Mouse (Mus musculus): ENCODE measurements around the gene Hoxa13. TPM values are rescaled to one million over a fixed set of nuclear protein-coding genes. Genes with fewer than 3 reads are reported as not detected.
A peak's percentile ranks its signal among the peaks of the same experiment; 100 is the strongest.

Hoxa13 gene
- polyA plus RNA-seq, 1 experiment from 2014 or later, result not detected

DNA sequence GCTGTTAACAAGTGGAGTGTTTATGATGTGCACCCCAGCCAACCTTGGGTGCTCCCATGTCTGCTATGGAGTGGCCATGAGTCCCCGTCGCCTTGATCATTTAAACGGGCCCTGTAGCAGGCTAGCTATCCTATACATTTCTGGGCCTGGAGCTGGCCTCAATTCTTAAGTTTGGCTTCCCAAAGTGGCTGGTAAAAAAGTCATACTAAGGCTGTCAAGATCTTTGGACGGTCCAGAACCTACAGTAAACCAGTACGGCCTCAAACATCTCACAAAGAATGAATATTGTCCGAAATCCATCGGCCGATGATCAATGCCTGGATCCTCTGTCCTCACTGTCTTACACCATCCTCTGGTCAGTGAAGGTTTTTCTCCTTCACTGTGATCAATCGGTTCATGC lies 25.4 kb downstream of the Hoxa13 start:
- Histone ChIP-seq H3K4me1 (ENCODE audit: control insufficient read depth, insufficient read depth, low read length) (peaks cover 8% of the 10 kb centered on the region; the same call in 1 of the 2 replicates), H3K4me2 (ENCODE audit: low read depth, low read length) (no peak overlapping the region), H3K27ac (ENCODE audit: low read length) (no peak overlapping the region), H3K9ac (ENCODE audit: low read length) (no peak overlapping the region), H3K4me3 (replicated peaks; ENCODE audit: low read length) (no peak overlapping the region), H3K27me3 (ENCODE audit: control insufficient read depth, insufficient read depth, low read length) (peaks cover 87% of the 10 kb centered on the region), H3K36me3 (ENCODE audit: control insufficient read depth, insufficient read depth, low read length) (no peaks in the 10 kb centered on the region), H3K9me3 (replicated peaks; ENCODE audit: control insufficient read depth, low read length) (no peaks in the 10 kb centered on the region)
- 31% methylated on average over 9 of the region's 9 CpGs for WGBS
- ATAC-seq (ENCODE audit: insufficient read depth, low FRiP score), result no peak

DNA sequence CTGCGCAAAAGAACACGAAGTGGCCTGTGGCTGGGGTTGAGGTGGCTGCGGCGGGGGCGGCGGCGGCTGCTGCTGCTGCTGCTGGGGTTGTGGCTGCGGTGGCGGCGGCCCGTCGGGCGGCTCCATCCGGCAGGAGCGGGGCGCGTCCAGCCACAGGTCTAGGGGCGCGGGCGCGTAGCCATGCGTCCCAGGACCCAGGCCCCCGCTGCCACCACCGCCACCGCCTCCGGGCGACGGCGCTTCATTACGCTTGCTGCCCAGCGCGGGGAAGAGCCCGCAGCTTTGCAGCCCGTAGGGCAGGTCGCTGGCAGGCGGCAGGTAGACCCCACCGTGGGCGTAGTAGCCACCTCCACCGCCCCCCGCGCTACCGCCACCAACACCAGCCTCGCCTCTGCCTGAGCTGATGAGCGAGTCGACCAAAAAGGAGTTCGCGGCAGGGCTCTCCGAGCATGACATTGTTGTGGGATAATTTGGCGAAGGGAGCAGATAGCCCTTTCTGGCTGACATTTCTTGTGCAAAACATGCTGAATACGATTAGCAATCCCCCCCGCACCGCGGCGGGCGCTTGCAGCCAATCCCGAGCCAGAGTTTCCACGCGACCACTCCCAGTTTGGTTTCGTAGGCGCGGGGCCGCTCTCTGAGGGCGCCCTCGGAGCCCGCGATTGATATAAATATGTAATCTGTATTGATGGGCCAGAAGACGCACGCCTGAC lies 26.1 kb downstream of the Hoxa13 start:
- no peak for ATAC-seq (ENCODE audit: insufficient read depth, low FRiP score)
- H3K4me2 ChIP-seq (ENCODE audit: low read depth, low read length), result 0 out of 2 replicates have a peak overlapping the region, but pooled peaks have one; percentile 4
- no peaks in the 10 kb centered on the region for H3K9me3 ChIP-seq (replicated peaks; ENCODE audit: control insufficient read depth, low read length)
- H3K27ac ChIP-seq (ENCODE audit: low read length), result no peak overlapping the region
- peaks cover 4% of the 10 kb centered on the region; the same call in 1 of the 2 replicates for H3K4me1 ChIP-seq (ENCODE audit: control insufficient read depth, insufficient read depth, low read length)
- peak overlapping the region; percentile 20; the same call in 1 of the 2 replicates for H3K4me3 ChIP-seq (replicated peaks; ENCODE audit: low read length)
- H3K36me3 ChIP-seq (ENCODE audit: control insufficient read depth, insufficient read depth, low read length), result no peaks in the 10 kb centered on the region
- peaks cover 87% of the 10 kb centered on the region for H3K27me3 ChIP-seq (ENCODE audit: control insufficient read depth, insufficient read depth, low read length)
- WGBS, result 2% methylated on average over 68 of the region's 68 CpGs
- H3K9ac ChIP-seq (ENCODE audit: low read length), result no peak overlapping the region

DNA sequence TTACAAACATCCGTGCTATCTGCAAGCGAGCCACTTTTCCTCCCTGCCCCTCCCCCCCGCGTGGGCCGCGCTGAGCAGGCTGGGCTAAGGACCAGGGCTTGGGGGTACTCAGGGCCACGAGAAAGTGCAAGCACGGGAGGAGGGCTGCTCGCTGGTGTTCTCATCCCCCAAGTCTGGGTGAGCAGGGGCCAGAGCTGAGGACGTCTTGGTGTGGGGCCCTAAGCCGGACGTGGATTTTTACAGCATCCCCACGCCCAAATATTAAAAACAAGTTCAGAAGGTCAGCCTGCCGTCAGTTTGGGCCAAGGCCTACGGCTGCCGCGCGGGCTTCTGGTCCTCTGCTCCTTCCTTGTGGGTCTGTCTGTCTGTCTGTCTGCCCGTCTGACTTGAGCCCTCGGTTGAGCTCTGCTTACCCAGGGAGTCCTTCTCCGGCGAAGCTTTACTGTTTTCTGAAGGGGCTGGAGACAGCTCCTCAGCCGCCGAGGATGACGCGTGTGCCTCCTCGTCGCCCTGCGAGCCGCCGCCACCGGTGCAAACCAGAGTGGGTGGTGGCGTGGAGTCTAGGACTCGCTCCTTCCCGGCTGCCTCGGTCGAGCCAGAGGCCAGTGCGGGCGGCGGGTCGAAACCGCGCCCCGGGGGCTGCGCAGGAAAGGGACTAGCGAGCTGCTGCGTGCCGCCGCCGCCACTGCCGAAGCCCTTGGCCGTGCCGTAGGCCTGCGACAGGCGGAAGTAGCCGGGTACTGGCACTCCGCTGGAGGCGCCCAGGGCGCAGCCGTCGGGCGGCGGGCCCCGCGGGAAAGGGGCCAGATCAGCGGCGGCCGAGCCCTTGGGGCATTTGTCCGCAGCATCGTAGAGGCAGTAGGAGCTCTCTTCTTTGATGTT lies 26.9 kb downstream of the Hoxa13 start:
- no peak overlapping the region for H3K27ac ChIP-seq (ENCODE audit: low read length)
- WGBS, result 1% methylated on average over 66 of the region's 70 CpGs
- H3K9ac ChIP-seq (ENCODE audit: low read length), result no peak overlapping the region

DNA sequence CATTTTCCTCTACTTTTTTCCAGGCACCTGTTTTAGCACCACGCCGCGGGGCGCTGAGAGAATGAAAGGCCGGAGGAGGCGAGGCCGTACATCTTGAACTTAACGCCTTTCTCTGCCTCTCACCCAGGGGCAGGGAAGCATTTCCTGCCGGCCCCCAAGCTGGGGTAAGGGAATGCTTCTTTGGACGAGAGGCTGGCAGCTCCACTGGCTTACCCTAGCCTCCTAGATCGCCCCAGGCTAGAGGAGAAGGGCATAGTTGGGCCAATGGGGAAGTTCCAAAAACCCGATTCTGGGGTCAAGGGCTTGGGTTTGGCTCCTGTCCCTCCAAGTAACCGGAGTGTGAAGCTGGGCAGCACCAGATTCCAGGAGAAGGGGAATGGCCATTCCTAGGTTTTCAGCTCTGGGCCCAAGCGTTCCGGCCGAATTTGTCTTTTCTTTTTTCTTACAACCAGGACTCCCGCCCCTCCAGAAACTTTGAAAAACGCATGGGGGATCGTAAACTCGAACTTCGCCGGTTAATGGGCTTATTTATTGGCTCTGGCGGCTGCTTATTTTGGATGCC lies 27.6 kb downstream of the Hoxa13 start:
- ATAC-seq (ENCODE audit: insufficient read depth, low FRiP score), result no peak
- Histone ChIP-seq H3K4me2 (ENCODE audit: low read depth, low read length) (no peak overlapping the region), H3K4me1 (ENCODE audit: control insufficient read depth, insufficient read depth, low read length) (peaks cover 4% of the 10 kb centered on the region; the same call in 1 of the 2 replicates), H3K9me3 (replicated peaks; ENCODE audit: control insufficient read depth, low read length) (no peaks in the 10 kb centered on the region), H3K4me3 (replicated peaks; ENCODE audit: low read length) (no peak overlapping the region), H3K9ac (ENCODE audit: low read length) (no peak overlapping the region), H3K36me3 (ENCODE audit: control insufficient read depth, insufficient read depth, low read length) (no peaks in the 10 kb centered on the region), H3K27ac (ENCODE audit: low read length) (no peak overlapping the region), H3K27me3 (ENCODE audit: control insufficient read depth, insufficient read depth, low read length) (peaks cover 90% of the 10 kb centered on the region)
- 4% methylated on average over 23 of the region's 23 CpGs for WGBS

More for the DNA sequence above, 26.9 kb downstream of the Hoxa13 start:
- Histone ChIP-seq H3K4me1 (ENCODE audit: control insufficient read depth, insufficient read depth, low read length) (peaks cover 4% of the 10 kb centered on the region; the same call in 1 of the 2 replicates), H3K36me3 (ENCODE audit: control insufficient read depth, insufficient read depth, low read length) (no peaks in the 10 kb centered on the region), H3K9me3 (replicated peaks; ENCODE audit: control insufficient read depth, low read length) (no peaks in the 10 kb centered on the region), H3K4me3 (replicated peaks; ENCODE audit: low read length) (peak overlapping the region; percentile 20), H3K27me3 (ENCODE audit: control insufficient read depth, insufficient read depth, low read length) (peaks cover 88% of the 10 kb centered on the region), H3K4me2 (ENCODE audit: low read depth, low read length) (0 out of 2 replicates have a peak overlapping the region, but pooled peaks have one; percentile 4)
- peak; percentile 48 for ATAC-seq (ENCODE audit: insufficient read depth, low FRiP score)

DNA sequence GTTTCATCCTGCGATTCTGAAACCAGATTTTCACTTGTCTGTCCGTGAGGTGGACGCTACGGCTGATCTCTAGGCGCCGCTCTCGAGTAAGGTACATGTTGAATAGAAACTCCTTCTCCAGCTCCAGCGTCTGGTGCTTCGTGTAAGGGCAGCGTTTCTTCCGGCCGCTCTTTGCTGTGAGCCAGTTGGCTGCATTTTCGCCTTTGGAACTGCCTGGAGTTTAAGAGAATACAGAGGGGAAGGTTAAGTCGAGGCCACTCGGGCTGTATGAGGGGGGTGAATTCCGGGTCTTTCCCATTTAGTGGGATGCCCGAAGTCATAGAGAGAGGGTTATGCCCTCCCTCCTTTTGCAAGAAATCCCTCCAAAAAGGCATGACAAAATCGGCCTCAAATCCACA lies 28.1 kb downstream of the Hoxa13 start:
- Histone ChIP-seq H3K27ac (ENCODE audit: low read length) (no peak overlapping the region), H3K4me3 (replicated peaks; ENCODE audit: low read length) (no peak overlapping the region), H3K27me3 (ENCODE audit: control insufficient read depth, insufficient read depth, low read length) (peaks cover 90% of the 10 kb centered on the region), H3K4me2 (ENCODE audit: low read depth, low read length) (no peak overlapping the region), H3K9ac (ENCODE audit: low read length) (no peak overlapping the region), H3K36me3 (ENCODE audit: control insufficient read depth, insufficient read depth, low read length) (no peaks in the 10 kb centered on the region), H3K4me1 (ENCODE audit: control insufficient read depth, insufficient read depth, low read length) (peaks cover 4% of the 10 kb centered on the region; the same call in 1 of the 2 replicates), H3K9me3 (replicated peaks; ENCODE audit: control insufficient read depth, low read length) (no peaks in the 10 kb centered on the region)
- WGBS, result under 1% methylated on average over 18 of the region's 18 CpGs
- no peak for ATAC-seq (ENCODE audit: insufficient read depth, low FRiP score)

DNA sequence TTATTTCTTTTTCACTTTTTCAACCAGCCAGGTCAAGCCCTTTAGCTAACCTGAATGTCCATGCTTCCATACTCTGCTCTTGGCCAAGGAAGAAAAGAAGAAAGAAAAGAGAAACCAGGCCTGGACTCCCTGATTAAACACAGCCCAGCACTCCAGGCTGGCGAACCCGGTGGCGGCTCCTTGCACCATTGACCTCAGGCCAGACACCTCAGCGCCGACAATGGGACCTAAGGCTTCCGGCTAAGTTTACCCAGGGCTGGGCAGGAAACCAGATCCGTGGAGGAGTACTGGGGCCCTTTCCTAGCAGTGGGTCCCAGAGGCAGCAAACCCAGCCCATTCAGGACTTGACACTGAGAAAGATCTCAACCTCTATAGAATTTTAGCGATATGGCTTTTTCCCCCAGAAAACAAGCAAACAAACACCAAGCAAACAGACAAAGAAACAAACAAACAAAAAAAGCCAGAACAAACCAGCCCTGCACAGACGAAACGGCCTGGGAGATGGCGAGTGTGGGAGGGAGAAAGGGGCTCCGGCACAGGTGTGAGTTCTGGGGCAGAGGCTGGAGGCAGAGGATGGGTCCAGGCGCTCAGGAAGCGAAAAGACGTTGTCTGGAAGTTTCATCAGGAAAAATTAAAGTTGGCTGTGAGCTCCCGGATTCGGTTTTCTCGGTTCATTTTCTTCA lies 28.7 kb downstream of the Hoxa13 start:
- H3K4me3 ChIP-seq (replicated peaks; ENCODE audit: low read length), result no peak overlapping the region
- H3K9ac ChIP-seq (ENCODE audit: low read length), result no peak overlapping the region
- no peaks in the 10 kb centered on the region for H3K36me3 ChIP-seq (ENCODE audit: control insufficient read depth, insufficient read depth, low read length)
- peaks cover 89% of the 10 kb centered on the region for H3K27me3 ChIP-seq (ENCODE audit: control insufficient read depth, insufficient read depth, low read length)
- peaks cover 4% of the 10 kb centered on the region; the same call in 1 of the 2 replicates for H3K4me1 ChIP-seq (ENCODE audit: control insufficient read depth, insufficient read depth, low read length)
- no peak overlapping the region for H3K27ac ChIP-seq (ENCODE audit: low read length)
- WGBS, result 3% methylated on average over 18 of the region's 18 CpGs
- no peak overlapping the region for H3K4me2 ChIP-seq (ENCODE audit: low read depth, low read length)
- no peaks in the 10 kb centered on the region for H3K9me3 ChIP-seq (replicated peaks; ENCODE audit: control insufficient read depth, low read length)
- no peak for ATAC-seq (ENCODE audit: insufficient read depth, low FRiP score)

DNA sequence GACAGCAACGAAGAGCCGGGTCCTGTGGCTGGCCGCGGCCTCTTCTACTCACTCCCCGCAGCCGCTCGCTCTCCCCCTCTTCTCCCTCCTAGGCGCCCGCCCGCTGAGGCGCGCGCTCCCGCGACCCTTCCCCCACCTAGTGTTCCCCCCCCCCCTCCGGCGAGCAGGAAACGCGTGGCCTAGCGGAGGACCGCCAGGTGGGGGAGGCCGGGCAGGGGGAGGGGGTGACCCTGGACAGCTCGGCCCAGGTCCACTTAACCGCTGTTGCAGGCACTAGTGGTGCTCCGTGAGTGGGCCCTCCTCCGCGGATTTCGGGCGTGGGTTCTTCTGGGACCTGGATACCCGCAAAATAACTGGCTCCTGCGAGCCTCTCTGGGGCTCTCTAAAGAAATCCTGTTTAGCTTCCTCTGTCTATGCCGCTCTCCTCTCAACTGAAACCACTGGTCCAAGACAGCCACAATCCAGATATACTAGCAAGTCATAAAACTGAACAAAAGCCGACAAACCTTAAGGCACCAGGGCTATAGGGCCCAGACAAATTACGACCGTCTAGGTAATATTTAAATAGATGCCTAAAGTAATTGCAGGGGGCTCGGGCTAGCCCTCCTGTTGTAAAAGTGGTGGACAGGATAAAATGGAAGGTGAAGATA lies 30.0 kb downstream of the Hoxa13 start, which contains the start of gene Hoxa9:
Gene Hoxa9, minus strand, starts transcription at position 574 of the 650 bp plus-strand sequence.
- no peak for ATAC-seq (ENCODE audit: insufficient read depth, low FRiP score)
- Histone ChIP-seq H3K9me3 (replicated peaks; ENCODE audit: control insufficient read depth, low read length) (no peaks in the 10 kb centered on the region), H3K4me2 (ENCODE audit: low read depth, low read length) (no peak within 1 kb of the TSS), H3K36me3 (ENCODE audit: control insufficient read depth, insufficient read depth, low read length) (no peaks in the 10 kb centered on the region), H3K9ac (ENCODE audit: low read length) (no peak within 1 kb of the TSS), H3K27me3 (ENCODE audit: control insufficient read depth, insufficient read depth, low read length) (peaks cover 87% of the 10 kb centered on the region), H3K27ac (ENCODE audit: low read length) (no peak within 1 kb of the TSS), H3K4me1 (ENCODE audit: control insufficient read depth, insufficient read depth, low read length) (peaks cover 4% of the 10 kb centered on the region; the same call in 1 of the 2 replicates), H3K4me3 (replicated peaks; ENCODE audit: low read length) (no peak within 1 kb of the TSS)
- WGBS, result 1% methylated on average over 32 of the region's 36 CpGs
